Mouse (Mus musculus) bone marrow, adult 2 months (tissue): Measurements from ENCODE around the gene Ube2q2.

Source experiments
- CTCF ChIP-seq: fragments of 200-500 bp; IDR thresholded peaks from 2 replicates; pipeline ENCODE4 v1.5.1; 2011; ENCODE audit warnings: low read length, control low read depth; ENCODE audit not compliant: control insufficient read depth, insufficient read depth
- POLR2A ChIP-seq: fragments of 200-500 bp; IDR thresholded peaks from 2 replicates; pipeline ENCODE4 v1.6.1; 2011; ENCODE audit warnings: low read depth, mild to moderate bottlenecking, control low read depth, low read length, borderline replicate concordance; ENCODE audit not compliant: control insufficient read depth

DNA sequence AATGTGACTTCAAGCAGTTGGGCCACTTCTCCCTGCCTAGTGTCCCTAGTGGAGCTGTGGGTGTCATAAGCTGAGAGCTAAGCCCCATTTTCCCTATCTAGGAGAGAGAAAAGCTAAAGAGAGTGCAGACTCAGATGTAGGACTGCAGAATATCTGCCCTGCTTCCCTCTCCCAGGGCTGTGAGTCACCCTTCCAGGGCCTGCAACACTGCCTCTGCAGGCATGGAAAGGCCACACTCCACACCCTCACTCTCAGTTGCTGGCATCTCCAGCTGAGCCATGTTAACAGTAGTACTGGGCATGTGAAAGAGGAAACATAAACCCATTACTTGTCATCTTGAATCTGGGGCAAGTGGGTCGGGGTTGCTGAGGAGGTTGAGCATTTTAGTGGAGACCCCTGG is 33.9 kb upstream of the Ube2q2 start:
- TF ChIP-seq CTCF: no peak
- no peak for TF ChIP-seq POLR2A
